30 mouse cellular contexts compared by ENCODE assay signal in genomic region chr7:27628190-27628589, GRCm38 (mm10). TPM values are rescaled to one million over a fixed set of nuclear protein-coding genes. Genes with fewer than 3 reads are reported as not detected.
DNase-seq lines count a peak whose midpoint lies in the region; ATAC-seq lines count a peak whose summit lies in the region.
"Had no signal": no experiment of that assay in that cellular context is flagged by ENCODE, and none has a peak within 500 bp of the region (broad histone marks: within the 10 kb centered on the region; RNA-seq: fewer than 3 reads in every experiment).

No protein-coding gene starts in this region.

- peak; percentile 58 for DNase-seq in cerebellum, adult 18-20 months
- no peak for DNase-seq in cerebellum, adult 11 months
- peak; percentile 63 to 69 for DNase-seq in cerebellum, postnatal 25 days
- DNase-seq in cerebellum, postnatal 4 days (ENCODE audit: low spot score in 2 of 2) = no peak
- DNase-seq in heart, postnatal 10 days = peak; percentile 38 to 44
- DNase-seq in left cerebral cortex, postnatal 4 days = peak; percentile 60
- no peak for DNase-seq in left cerebral cortex, postnatal 10 days (ENCODE audit: extremely low spot score in 1 of 2, low spot score in 2 of 2)
- DNase-seq: adrenal gland, postnatal 10 days; kidney, adult 11 months; kidney, postnatal 14 days; layer of hippocampus, adult 9-11 months; lung, embryonic 14.5 days; lung, postnatal 14 days; midbrain, embryonic 14.5 days; retina, postnatal 1 day; right cerebral cortex, postnatal 14 days; thymus, postnatal 4 days had no signal

- no peak overlapping the region for H3K27ac ChIP-seq in heart, embryonic 12.5 days (ENCODE audit: poor library complexity, severe bottlenecking)
- H3K27ac ChIP-seq: limb, embryonic 12.5 days; liver, embryonic 15.5 days had no signal

- WGBS in heart, embryonic 12.5 days = 91% methylated on average over 6 of the region's 6 CpGs

- H3K4me1 ChIP-seq in heart, embryonic 12.5 days (replicated peaks) = no peaks in the 10 kb centered on the region
- H3K4me1 ChIP-seq: limb, embryonic 12.5 days; liver, embryonic 15.5 days had no signal

- H3K9me3 ChIP-seq in heart, embryonic 12.5 days (replicated peaks) = no peaks in the 10 kb centered on the region
- H3K9me3 ChIP-seq: G1E; limb, embryonic 12.5 days; liver, embryonic 15.5 days had no signal

- H3K9ac ChIP-seq in heart, embryonic 12.5 days = no peak overlapping the region
- H3K9ac ChIP-seq: liver, embryonic 15.5 days; lung, embryonic 14.5 days had no signal

- H3K27me3 ChIP-seq in heart, embryonic 12.5 days (replicated peaks) = no peaks in the 10 kb centered on the region
- H3K27me3 ChIP-seq: limb, embryonic 12.5 days; liver, embryonic 15.5 days had no signal

- no peak for ATAC-seq in heart, embryonic 12.5 days (ENCODE audit: insufficient number of reproducible peaks, low FRiP score)
- ATAC-seq: forebrain, embryonic 16.5 days; inflammation-experienced regulatory T-cells, adult 6 months had no signal

- H3K4me2 ChIP-seq in heart, embryonic 12.5 days = no peak overlapping the region
- H3K4me2 ChIP-seq: limb, embryonic 12.5 days; liver, embryonic 15.5 days; lung, embryonic 14.5 days had no signal

- intact Hi-C loops in heart, postnatal 10 days (cut with DNase I) = no loop called here
- intact Hi-C loops in left cerebral cortex, postnatal 4 days (cut with DNase I) = no loop called here
- intact Hi-C loops in left cerebral cortex, postnatal 10 days (cut with DNase I) = no loop called here

- peaks cover 90% of the 10 kb centered on the region for H3K36me3 ChIP-seq in heart, embryonic 12.5 days

- H3K4me3 ChIP-seq in heart, embryonic 12.5 days = no peak overlapping the region
- H3K4me3 ChIP-seq: erythroblast, embryonic 14.5 days; limb, embryonic 12.5 days; liver, embryonic 15.5 days had no signal

RNA-seq across cellular contexts. Expression of gene Ttc9b, which starts 25.5 kb away (rescaled TPM):
- total RNA-seq in heart, postnatal 10 days (2021) = not detected
- 0.09 TPM in 1 of 2 replicates, not detected in the other for polyA plus RNA-seq in heart, embryonic 12.5 days (2016; fragmentation: Nextera tagmentation; extraction: Ambion mirVana)
- total RNA-seq in left cerebral cortex, postnatal 4 days (2021) = 10 to 100 TPM; 80.0 to 91.0 TPM
- total RNA-seq in left cerebral cortex, postnatal 10 days (2021) = 100 to 1,000 TPM; 139 to 145 TPM
- total RNA-seq: G1E; gastrocnemius, adult 8-10 months; hematopoietic stem cell, adult 5-6 weeks; liver, adult 2 months; monocyte, adult 5-6 weeks had no signal
- polyA plus RNA-seq: erythroblast, embryonic 14.5 days; G1E; gonadal fat pad, adult 2 months; inflammation-experienced regulatory T-cells, adult 6 months; liver, adult 2 months; thymus, postnatal 0 days had no signal

RNA-seq across cellular contexts. Expression of gene Akt2, which starts 36.8 kb away (rescaled TPM):
- 100 to 1,000 TPM; 171 to 174 TPM for total RNA-seq in heart, postnatal 10 days (2021)
- 85.0 and 89.4 TPM in 2 replicates for polyA plus RNA-seq in heart, embryonic 12.5 days (2016; fragmentation: Nextera tagmentation; extraction: Ambion mirVana)
- 10 to 100 TPM; 68.1 to 72.0 TPM for total RNA-seq in left cerebral cortex, postnatal 4 days (2021)
- 100 to 1,000 TPM in 1 of 2 experiments, 10 to 100 TPM in 1; 92.2 to 103 TPM for total RNA-seq in left cerebral cortex, postnatal 10 days (2021)

RNA-seq across cellular contexts. Expression of gene Map3k10, which starts 46.2 kb away (rescaled TPM):
- total RNA-seq in heart, postnatal 10 days (2021) = 10 to 100 TPM; 18.1 to 18.9 TPM
- 8.8 and 9.8 TPM in 2 replicates for polyA plus RNA-seq in heart, embryonic 12.5 days (2016; fragmentation: Nextera tagmentation; extraction: Ambion mirVana)
- 100 to 1,000 TPM; 162 to 170 TPM for total RNA-seq in left cerebral cortex, postnatal 4 days (2021)
- total RNA-seq in left cerebral cortex, postnatal 10 days (2021) = 100 to 1,000 TPM; 220 to 227 TPM

Comparison
In these comparisons a context has a peak if more than half of its experiments do, and no peak if none do; other contexts are left out.
1. DNase-seq: peak in cerebellum, adult 18-20 months (2 of 2), cerebellum, postnatal 25 days (2 of 2), heart, postnatal 10 days (2 of 2) and left cerebral cortex, postnatal 4 days (single experiment); none in cerebellum, adult 11 months (single experiment), cerebellum, postnatal 4 days (0 of 2) and left cerebral cortex, postnatal 10 days (0 of 2).
2. RNA of gene Ttc9b, which starts 25.5 kb away (total RNA-seq): 139 to 145 TPM in left cerebral cortex, postnatal 10 days and 80.0 to 91.0 TPM in left cerebral cortex, postnatal 4 days; not detected in heart, postnatal 10 days; every median in the first group is over 10 times any median in the second.
3. RNA of gene Map3k10, which starts 46.2 kb away (total RNA-seq): 220 to 227 TPM in left cerebral cortex, postnatal 10 days and 162 to 170 TPM in left cerebral cortex, postnatal 4 days; 18.1 to 18.9 TPM in heart, postnatal 10 days; every median in the first group is over 4 times any median in the second.